Mouse (Mus musculus) mouse embryonic stem cell (cell line): Measurements from ENCODE around the gene Spag8.

Source experiments
- in situ Hi-C, 2 experiments: fragments of 300-500 bp; cut with MboI; formaldehyde crosslinking; loops; 1 replicate in 1 of 2; 3 replicates in 1 of 2; pipeline ENCODE4 v1.14.3; 2019 to 2020; ENCODE audit warnings: low sequenced_read_pairs in 2 of 2, low pct_unique_long_range_greater_than_20kb in 1 of 2, mixed read lengths in 1 of 2; ENCODE audit not compliant: unreplicated experiment in 1 of 2

Spag8 gene

GRCm38 (mm10) chr4:43613060-43613730, 40.2 kb downstream of the Spag8 start:
- in situ Hi-C loops: no loop called here

- in situ Hi-C loops: no loop called here
Observed at GRCm38 (mm10) chr4:43612534-43612933, 40.9 kb downstream of the Spag8 start.

GRCm38 (mm10) chr4:43604751-43605685, 48.4 kb downstream of the Spag8 start:
- in situ Hi-C loops: no loop called here

- in situ Hi-C loops: no loop called here
Observed at GRCm38 (mm10) chr4:43604099-43604498, 49.3 kb downstream of the Spag8 start.
